Comparison of ENCODE assay signal across 8 mouse cellular contexts in the genomic region with DNA sequence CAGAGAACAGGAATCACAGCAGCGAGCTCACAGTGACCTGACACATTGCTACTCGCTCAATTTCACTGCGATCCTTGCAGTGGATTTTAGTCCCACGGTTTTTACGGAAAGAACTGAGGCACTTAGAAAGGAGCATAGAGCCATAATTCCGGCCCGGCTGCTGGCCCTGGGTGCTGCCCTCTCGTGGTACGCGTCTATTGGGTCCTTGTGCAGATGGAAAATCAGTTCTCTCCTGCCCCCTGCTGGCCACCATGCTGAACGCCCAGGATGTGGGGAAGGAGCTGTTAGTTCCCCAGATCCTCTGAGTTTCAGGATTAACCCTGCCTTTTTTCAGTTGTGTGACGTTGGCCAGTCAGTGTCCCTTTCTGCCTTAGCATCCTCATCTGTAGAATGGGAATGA. TPM values are rescaled to one million over a fixed set of nuclear protein-coding genes. Genes with fewer than 3 reads are reported as not detected.
DNase-seq lines count a peak whose midpoint lies in the region; ATAC-seq and TF ChIP-seq lines count a peak whose summit lies in the region.

No protein-coding gene starts in this region.

- no peak overlapping the region for H3K9ac ChIP-seq in forebrain, embryonic 16.5 days (replicated peaks; ENCODE audit: low read depth, low read length)
- H3K9ac ChIP-seq in lung, embryonic 15.5 days, result no peak overlapping the region

- H3K36me3 ChIP-seq in forebrain, embryonic 16.5 days (ENCODE audit: control insufficient read depth, insufficient read depth), result peaks cover 8% of the 10 kb centered on the region; the same call in 1 of the 2 replicates
- no peaks in the 10 kb centered on the region for H3K36me3 ChIP-seq in lung, embryonic 15.5 days

- DNase-seq in MEL-GATA-1-ER (ENCODE audit: extremely low read depth, low read depth), result peak; percentile 78
- DNase-seq in cerebellum, adult 18-20 months, result peak; percentile 91 to 96
- peak; percentile 90 to 95 for DNase-seq in heart, postnatal 36 days
- DNase-seq in layer of hippocampus, adult 8-10 months (ENCODE audit: low spot score in 2 of 2), result peak; percentile 83 to 95
- peak; percentile 69 to 72 for DNase-seq in thymus, adult 18-20 months

- intact Hi-C loops in heart, postnatal 36 days (cut with DNase I), result loop anchor here (1.0 to 5.0 kb wide), 2 partner anchors 62 to 136 kb away; no protein-coding TSS in a partner anchor

- WGBS in forebrain, embryonic 16.5 days, result 4% methylated on average over 12 of the region's 12 CpGs
- WGBS in lung, embryonic 15.5 days, result 2% methylated on average over 12 of the region's 12 CpGs
- under 1% methylated on average over 12 of the region's 12 CpGs for WGBS in olfactory bulb, adult 2 months

- no peaks in the 10 kb centered on the region for H3K9me3 ChIP-seq in forebrain, embryonic 16.5 days (ENCODE audit: control insufficient read depth, low read length)
- H3K9me3 ChIP-seq in lung, embryonic 15.5 days, result no peaks in the 10 kb centered on the region

- no peak overlapping the region for H3K4me2 ChIP-seq in forebrain, embryonic 16.5 days (ENCODE audit: low read length)
- peak overlapping the region; percentile 64 for H3K4me2 ChIP-seq in lung, embryonic 15.5 days

- H3K27me3 ChIP-seq in forebrain, embryonic 16.5 days (replicated peaks; ENCODE audit: control insufficient read depth, insufficient read depth, low read length), result no peaks in the 10 kb centered on the region
- peaks cover 38% of the 10 kb centered on the region for H3K27me3 ChIP-seq in lung, embryonic 15.5 days

- peak; percentile 100 for TF ChIP-seq CTCF in olfactory bulb, adult 2 months (IDR thresholded peaks at IDR 0.05; ENCODE audit: insufficient read depth, low read depth, low read length)

- H3K4me1 ChIP-seq in forebrain, embryonic 16.5 days (replicated peaks; ENCODE audit: control insufficient read depth, insufficient read depth, low read length), result peaks cover 18% of the 10 kb centered on the region
- peaks cover 27% of the 10 kb centered on the region for H3K4me1 ChIP-seq in lung, embryonic 15.5 days
- peaks cover 25% of the 10 kb centered on the region for H3K4me1 ChIP-seq in olfactory bulb, adult 2 months (ENCODE audit: control insufficient read depth, insufficient read depth, low read length)

- no peak for TF ChIP-seq POLR2A in olfactory bulb, adult 2 months (IDR thresholded peaks at IDR 0.05; ENCODE audit: insufficient read depth, low read depth, low read length)

- no peak overlapping the region for H3K4me3 ChIP-seq in forebrain, embryonic 16.5 days (replicated peaks; ENCODE audit: low read length)
- peak overlapping the region; percentile 34 for H3K4me3 ChIP-seq in lung, embryonic 15.5 days
- no peak overlapping the region for H3K4me3 ChIP-seq in olfactory bulb, adult 2 months (ENCODE audit: insufficient read depth, low read depth, low read length)

- no peak overlapping the region for H3K27ac ChIP-seq in forebrain, embryonic 16.5 days (ENCODE audit: low read length)
- peak overlapping the region; percentile 50; the same call in 1 of the 2 replicates for H3K27ac ChIP-seq in lung, embryonic 15.5 days
- no peak overlapping the region for H3K27ac ChIP-seq in olfactory bulb, adult 2 months (ENCODE audit: insufficient read depth, low read depth, low read length)

- peak; percentile 67 for ATAC-seq in forebrain, embryonic 16.5 days
- peak; percentile 46; the same call in 1 of the 2 replicates for ATAC-seq in lung, embryonic 15.5 days (ENCODE audit: borderline replicate concordance, extremely low read depth, low FRiP score, low TSS enrichment)

RNA-seq across cellular contexts. Expression of a gene that starts 13.0 kb away (rescaled TPM):
- polyA plus RNA-seq in forebrain, embryonic 16.5 days (2015; fragmentation: Nextera tagmentation; extraction: Ambion mirVana), result 327 and 379 TPM in 2 replicates
- 10 to 100 TPM; 67.2 to 73.0 TPM for total RNA-seq in heart, postnatal 36 days (2021)
- total RNA-seq in layer of hippocampus, adult 8-10 months (2022), result 100 to 1,000 TPM; 135 to 147 (median 139) TPM
- 115 and 122 TPM in 2 replicates for polyA plus RNA-seq in lung, embryonic 15.5 days (2015; fragmentation: Nextera tagmentation; extraction: Ambion mirVana)
- polyA plus RNA-seq in olfactory bulb, adult 2 months (2012; ENCODE audit: insufficient read depth, insufficient read length, low replicate concordance, missing spikeins), result not detected in 2 replicates

RNA-seq across cellular contexts. Expression of a gene that starts 16.9 kb away (rescaled TPM):
- polyA plus RNA-seq in forebrain, embryonic 16.5 days (2015; fragmentation: Nextera tagmentation; extraction: Ambion mirVana), result 5.5 and 7.1 TPM in 2 replicates
- not detected for total RNA-seq in heart, postnatal 36 days (2021)
- 10 to 100 TPM in 3 of 4 experiments, 1 to 10 TPM in 1; 9.9 to 12.5 (median 11.3) TPM for total RNA-seq in layer of hippocampus, adult 8-10 months (2022)
- 6.1 and 7.8 TPM in 2 replicates for polyA plus RNA-seq in lung, embryonic 15.5 days (2015; fragmentation: Nextera tagmentation; extraction: Ambion mirVana)
- polyA plus RNA-seq in olfactory bulb, adult 2 months (2012; ENCODE audit: insufficient read depth, insufficient read length, low replicate concordance, missing spikeins), result not detected in 2 replicates

RNA-seq across cellular contexts. Expression of a gene that starts 17.8 kb away (rescaled TPM):
- 18.9 and 26.4 TPM in 2 replicates for polyA plus RNA-seq in forebrain, embryonic 16.5 days (2015; fragmentation: Nextera tagmentation; extraction: Ambion mirVana)
- total RNA-seq in heart, postnatal 36 days (2021), result under 1 TPM; 0.14 TPM
- 100 to 1,000 TPM; 251 to 313 (median 283) TPM for total RNA-seq in layer of hippocampus, adult 8-10 months (2022)
- 1.1 and 1.4 TPM in 2 replicates for polyA plus RNA-seq in lung, embryonic 15.5 days (2015; fragmentation: Nextera tagmentation; extraction: Ambion mirVana)
- not detected in 2 replicates for polyA plus RNA-seq in olfactory bulb, adult 2 months (2012; ENCODE audit: insufficient read depth, insufficient read length, low replicate concordance, missing spikeins)

RNA-seq across cellular contexts. Expression of a gene that starts 23.2 kb away (rescaled TPM):
- 0.85 and 1.1 TPM in 2 replicates for polyA plus RNA-seq in forebrain, embryonic 16.5 days (2015; fragmentation: Nextera tagmentation; extraction: Ambion mirVana)
- total RNA-seq in heart, postnatal 36 days (2021), result under 1 TPM; 0.67 to 0.98 TPM
- total RNA-seq in layer of hippocampus, adult 8-10 months (2022), result 1 to 10 TPM; 1.6 to 2.1 (median 1.8) TPM
- polyA plus RNA-seq in lung, embryonic 15.5 days (2015; fragmentation: Nextera tagmentation; extraction: Ambion mirVana), result 0.79 and 0.84 TPM in 2 replicates
- polyA plus RNA-seq in olfactory bulb, adult 2 months (2012; ENCODE audit: insufficient read depth, insufficient read length, low replicate concordance, missing spikeins), result not detected in 2 replicates

RNA-seq across cellular contexts. Expression of a gene that starts 29.4 kb away (rescaled TPM):
- polyA plus RNA-seq in forebrain, embryonic 16.5 days (2015; fragmentation: Nextera tagmentation; extraction: Ambion mirVana), result 45.3 and 46.1 TPM in 2 replicates
- 10 to 100 TPM; 11.5 to 11.6 TPM for total RNA-seq in heart, postnatal 36 days (2021)
- total RNA-seq in layer of hippocampus, adult 8-10 months (2022), result 10 to 100 TPM; 19.3 to 24.7 (median 22.3) TPM
- 67.8 and 73.6 TPM in 2 replicates for polyA plus RNA-seq in lung, embryonic 15.5 days (2015; fragmentation: Nextera tagmentation; extraction: Ambion mirVana)
- not detected in 2 replicates for polyA plus RNA-seq in olfactory bulb, adult 2 months (2012; ENCODE audit: insufficient read depth, insufficient read length, low replicate concordance, missing spikeins)
